Mouse (Mus musculus) hindbrain, embryonic 14.5 days (tissue): ENCODE data around the gene Gm26661. TPM values are rescaled to one million over a fixed set of nuclear protein-coding genes. Genes with fewer than 3 reads are reported as not detected.

Experiments used
- ATAC-seq: fragments of 200-750 bp; cut with Nextera tagmentation; 2 replicates; pipeline ENCODE4 v1.8.0; 2017; ENCODE audit warnings: moderate number of reproducible peaks, mild to moderate bottlenecking, moderate TSS enrichment, moderate library complexity; ENCODE audit not compliant: low FRiP score
- DNase-seq: peaks from one replicate; pipeline ENCODE4 v3.0.0-alpha.2; 2015; ENCODE audit warnings: low spot score
- H3K27ac ChIP-seq: fragments of 300-500 bp; sonication (generic); 2 replicates; pipeline ENCODE4 v1.5.1; 2014; ENCODE audit warnings: mild to moderate bottlenecking, moderate library complexity
- H3K27me3 ChIP-seq: fragments of 300-500 bp; sonication (generic); 2 replicates; pipeline ENCODE4 v1.6.1; 2014; ENCODE audit warnings: mild to moderate bottlenecking, low read length, mixed read lengths; ENCODE audit not compliant: control insufficient read depth, insufficient read depth
- H3K36me3 ChIP-seq: fragments of 300-500 bp; sonication (generic); replicated peaks from 2 replicates; pipeline ENCODE4 v1.6.1; 2014; ENCODE audit not compliant: control insufficient read depth, insufficient read depth
- H3K4me1 ChIP-seq: fragments of 300-500 bp; sonication (generic); replicated peaks from 2 replicates; pipeline ENCODE4 v1.6.1; 2014; ENCODE audit warnings: antibody characterized with exemption, low read length, mixed read lengths; ENCODE audit not compliant: control insufficient read depth, insufficient read depth
- H3K4me2 ChIP-seq: fragments of 300-500 bp; sonication (generic); replicated peaks from 2 replicates; pipeline ENCODE4 v1.6.1; 2014; ENCODE audit warnings: mild to moderate bottlenecking, moderate library complexity
- H3K4me3 ChIP-seq: fragments of 300-500 bp; sonication (generic); replicated peaks from 2 replicates; pipeline ENCODE4 v1.5.1; 2014; ENCODE audit warnings: mild to moderate bottlenecking, low read length
- H3K9ac ChIP-seq: fragments of 300-500 bp; sonication (generic); 2 replicates; pipeline ENCODE4 v1.6.1; 2014
- H3K9me3 ChIP-seq: fragments of 300-500 bp; sonication (generic); 2 replicates; pipeline ENCODE4 v1.6.1; 2016; ENCODE audit warnings: low read length; ENCODE audit not compliant: control insufficient read depth
- WGBS: fragments of 180-500 bp; shearing (Covaris S2); extraction: QIAGEN DNeasy Blood & Tissue Kit; methylation state at CpG from one replicate; pipeline ENCODE4 v1.1.7; 2014; 5-methylcytosine and 5-hydroxymethylcytosine counted together
- polyA plus RNA-seq: library from polyadenylated mRNA; unstranded; fragments of >200 nt; fragmentation: Nextera tagmentation; extraction: Ambion mirVana; gene quantifications from 2 replicates; pipeline ENCODE4 v1.2.1, GENCODE M21; 2014

Gene Gm26661
- not detected in 2 replicates for polyA plus RNA-seq

DNA sequence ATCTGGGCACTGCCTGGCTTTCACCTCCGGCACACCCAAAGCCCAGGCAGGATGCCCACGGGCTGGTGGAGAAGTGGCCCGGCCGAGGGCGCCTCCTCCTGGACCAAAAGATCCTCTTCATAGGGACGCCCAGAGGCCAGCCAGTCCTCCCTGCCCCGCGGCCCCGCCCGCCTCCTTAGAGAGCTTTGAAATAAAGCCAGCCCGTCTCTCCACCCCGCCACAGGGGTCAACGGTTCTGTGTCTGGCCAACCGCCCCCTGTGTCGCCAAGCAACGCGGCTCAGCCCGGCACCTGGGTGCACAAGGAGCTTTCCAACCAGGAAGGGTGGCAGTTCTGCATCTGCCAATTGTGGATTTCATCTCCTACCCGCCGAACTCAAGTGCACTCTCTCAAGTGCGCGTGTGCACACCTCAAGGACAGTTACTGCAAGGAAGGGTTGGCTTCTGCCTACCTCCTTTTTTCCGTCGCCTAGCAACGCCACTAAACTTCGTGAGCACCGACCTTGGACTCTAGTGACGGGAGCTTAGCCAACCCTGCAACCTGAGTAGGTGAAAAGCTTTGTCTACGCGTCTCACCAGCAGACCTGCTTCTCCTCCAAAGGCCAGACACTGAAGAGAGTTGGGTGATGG, at the start of gene Gm26661:
Gm26661 (plus strand) TSS at position 56 of the 628 bp plus-strand sequence.
- 1% methylated on average over 30 of the region's 30 CpGs for WGBS
- Histone ChIP-seq H3K9me3 (no peaks in the 10 kb centered on the region), H3K27ac (no peak within 1 kb of the TSS), H3K9ac (peak within 1 kb of the TSS; percentile 49), H3K4me3 (peak within 1 kb of the TSS; percentile 37), H3K27me3 (no peaks in the 10 kb centered on the region), H3K4me1 (peaks cover 3% of the 10 kb centered on the region; the same call in 1 of the 2 replicates), H3K36me3 (no peaks in the 10 kb centered on the region), H3K4me2 (peak within 1 kb of the TSS; percentile 72)
- ATAC-seq (peak; percentile 87), DNase-seq (peak; percentile 66)

DNA sequence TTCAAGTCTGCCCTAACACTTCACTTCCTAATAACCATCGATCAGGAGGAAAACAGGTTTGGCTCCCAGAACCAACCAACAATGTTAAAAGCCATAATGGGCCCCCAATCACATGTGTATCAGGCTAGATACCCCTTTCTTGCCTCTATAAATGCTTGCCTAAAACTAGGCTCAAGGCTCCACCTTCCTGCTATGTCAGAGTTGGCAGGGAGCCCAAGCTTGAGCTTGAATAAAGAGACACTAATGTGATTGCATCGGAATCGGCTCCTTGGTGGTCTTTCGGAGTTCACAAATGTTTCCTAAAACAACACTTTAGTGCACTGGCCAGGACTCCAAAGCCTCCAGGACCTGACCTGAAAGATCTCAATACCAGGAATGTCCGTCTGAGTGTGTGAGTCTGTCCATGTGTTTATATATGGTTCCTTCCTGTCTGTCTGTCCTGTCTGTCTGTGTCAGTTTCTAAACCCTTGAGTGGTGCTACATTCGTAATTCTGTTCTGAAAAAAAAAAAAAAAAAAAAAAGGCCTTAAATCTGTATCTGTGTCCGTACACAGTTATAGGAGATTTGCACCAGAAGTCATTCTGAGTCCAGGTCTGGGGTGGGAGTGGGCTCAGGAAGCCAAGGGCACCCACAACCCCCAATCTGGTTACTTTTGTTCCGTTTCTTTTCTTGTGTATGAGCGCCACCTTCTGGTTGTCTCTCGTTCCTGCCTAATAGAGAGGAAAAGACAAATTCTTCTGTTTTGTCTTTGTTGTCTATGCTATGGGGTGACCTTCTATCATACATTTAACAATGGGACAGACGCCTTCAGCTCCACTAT, 42.2 kb upstream of the Gm26661 start:
- Histone ChIP-seq H3K4me3 (peak overlapping the region; percentile 12; the same call in 1 of the 2 replicates), H3K4me2 (peak overlapping the region; percentile 39), H3K27me3 (no peaks in the 10 kb centered on the region), H3K36me3 (no peaks in the 10 kb centered on the region), H3K9me3 (no peaks in the 10 kb centered on the region), H3K4me1 (no peaks in the 10 kb centered on the region), H3K9ac (peak overlapping the region; percentile 41), H3K27ac (peak overlapping the region; percentile 72)
- 26% methylated on average over 11 of the region's 11 CpGs for WGBS
- ATAC-seq: peak; percentile 94
- peak; percentile 93 for DNase-seq

DNA sequence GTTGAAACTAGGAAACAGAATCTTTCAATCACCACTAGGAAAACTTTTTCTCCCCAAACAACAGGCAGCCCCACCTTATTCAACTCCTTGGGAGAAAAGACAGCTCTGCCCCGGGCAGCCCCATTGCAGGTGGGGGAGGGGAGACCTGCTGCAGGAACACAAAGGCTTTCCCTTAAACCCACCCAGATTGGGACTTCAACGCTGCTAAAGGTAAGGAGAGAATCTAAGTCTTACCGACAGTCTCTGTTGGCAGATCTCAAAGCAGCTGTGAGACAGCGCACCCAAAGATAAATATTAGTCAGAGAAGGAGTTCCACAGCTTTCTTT, 41.7 kb upstream of the Gm26661 start:
- Histone ChIP-seq H3K9ac (peak overlapping the region; percentile 41), H3K27me3 (no peaks in the 10 kb centered on the region), H3K9me3 (no peaks in the 10 kb centered on the region), H3K4me2 (peak overlapping the region; percentile 39), H3K27ac (peak overlapping the region; percentile 72), H3K4me1 (no peaks in the 10 kb centered on the region), H3K36me3 (no peaks in the 10 kb centered on the region), H3K4me3 (peak overlapping the region; percentile 12; the same call in 1 of the 2 replicates)
- ATAC-seq: peak; percentile 92
- DNase-seq: no peak
- WGBS: 10% methylated on average over 4 of the region's 4 CpGs

DNA sequence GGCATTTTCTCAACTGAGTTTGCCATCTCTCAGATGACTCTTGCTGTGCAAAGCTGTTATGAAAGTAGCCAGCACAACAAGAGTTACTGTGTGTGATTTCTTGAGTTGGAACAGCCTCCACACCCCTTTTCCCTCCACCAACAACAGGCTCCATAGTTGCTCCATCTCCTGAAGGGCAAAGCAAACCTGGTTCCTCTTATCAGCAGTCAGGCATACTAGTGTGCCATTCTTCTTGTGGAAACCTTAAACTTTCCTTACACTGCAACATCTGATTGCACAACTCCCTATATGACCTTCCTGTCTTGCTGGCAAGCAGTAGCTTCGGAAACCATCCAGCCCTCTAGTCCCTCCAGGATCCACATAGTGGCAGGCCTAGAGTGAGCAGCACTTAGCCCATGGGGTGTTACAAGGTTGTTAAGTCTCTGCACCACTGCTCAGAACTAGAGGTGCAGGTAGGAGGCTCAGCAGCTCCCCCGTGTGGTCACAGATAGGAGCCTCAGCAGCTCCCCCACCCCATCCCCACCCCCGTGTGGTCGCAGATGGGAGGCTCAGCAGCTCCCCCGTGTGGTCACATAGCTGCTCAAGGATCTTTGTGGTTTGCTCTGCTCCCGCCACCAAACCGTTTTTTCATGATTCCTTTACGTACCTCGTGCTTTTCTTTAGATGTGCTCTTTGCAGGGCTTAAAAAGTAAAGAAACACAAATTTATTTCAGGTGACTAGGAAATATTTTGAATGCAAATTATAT, 25.6 kb upstream of the Gm26661 start:
- Histone ChIP-seq H3K4me3 (no peak overlapping the region), H3K9ac (no peak overlapping the region), H3K36me3 (no peaks in the 10 kb centered on the region), H3K9me3 (no peaks in the 10 kb centered on the region), H3K27ac (no peak overlapping the region), H3K27me3 (no peaks in the 10 kb centered on the region), H3K4me1 (no peaks in the 10 kb centered on the region), H3K4me2 (no peak overlapping the region)
- 16% methylated on average over 9 of the region's 9 CpGs for WGBS
- DNase-seq (peak; percentile 80), ATAC-seq (peak; percentile 88)

DNA sequence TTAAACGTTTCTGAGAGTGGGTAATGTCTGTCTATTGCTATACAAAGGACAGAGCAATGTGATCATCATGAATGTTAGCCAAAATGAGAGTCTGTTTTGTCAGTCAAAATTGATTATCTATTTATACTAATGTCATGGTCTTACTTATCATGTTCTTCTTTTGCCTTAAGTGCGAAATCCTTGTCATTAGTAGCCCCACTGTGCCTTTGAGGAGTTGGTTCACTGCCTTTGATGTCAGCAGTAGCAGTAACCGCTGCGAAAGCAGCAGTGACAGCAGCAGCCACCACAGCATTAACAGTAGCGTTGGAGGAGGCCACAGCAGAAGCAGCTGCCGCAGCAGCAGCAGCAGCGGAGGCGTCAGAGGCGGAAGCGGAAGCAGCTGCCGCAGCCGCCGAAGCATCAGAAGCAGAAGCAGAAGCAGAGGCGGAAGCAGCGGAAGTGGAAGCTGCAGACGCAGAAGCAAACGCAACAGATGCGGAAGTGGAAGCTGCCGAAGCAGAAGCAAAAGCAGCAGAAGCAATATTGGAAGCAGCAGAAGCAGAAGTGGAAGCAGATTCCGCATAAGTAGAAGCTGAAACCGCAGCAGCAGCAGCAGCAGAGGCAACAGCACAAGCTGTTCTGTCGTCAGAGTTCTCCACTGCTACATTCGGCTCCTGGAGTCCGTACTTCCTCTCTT, 17.5 kb upstream of the Gm26661 start:
- Histone ChIP-seq H3K27me3 (no peaks in the 10 kb centered on the region), H3K36me3 (no peaks in the 10 kb centered on the region), H3K4me3 (peak overlapping the region; percentile 43), H3K9ac (peak overlapping the region; percentile 60), H3K4me1 (peaks cover 5% of the 10 kb centered on the region; the same call in 1 of the 2 replicates), H3K27ac (peak overlapping the region; percentile 83), H3K9me3 (no peaks in the 10 kb centered on the region), H3K4me2 (peak overlapping the region; percentile 58)
- peak; percentile 89 for ATAC-seq
- WGBS: 41% methylated on average over 24 of the region's 24 CpGs
- peak; percentile 79 for DNase-seq

DNA sequence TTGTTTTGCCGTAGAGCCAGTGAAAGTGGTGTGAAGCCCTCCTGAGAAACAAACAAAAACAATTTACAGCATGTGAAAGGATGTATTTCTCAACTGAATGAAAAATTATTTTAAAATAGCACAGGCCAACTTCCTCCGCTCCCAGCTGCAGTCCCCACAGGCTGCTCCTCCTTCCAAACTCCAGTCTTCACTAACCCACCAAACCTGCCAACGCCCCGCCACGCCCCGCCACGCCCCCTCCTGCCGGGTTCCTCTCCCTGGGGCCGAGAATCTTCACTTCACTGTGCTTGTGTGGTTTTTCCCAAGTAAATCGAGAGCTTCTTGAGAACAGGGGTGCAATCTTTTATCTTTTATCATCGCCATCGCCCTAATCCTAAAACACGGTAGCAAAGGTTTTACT, 5.3 kb upstream of the Gm26661 start:
- Histone ChIP-seq H3K9ac (no peak overlapping the region), H3K36me3 (no peaks in the 10 kb centered on the region), H3K27me3 (no peaks in the 10 kb centered on the region), H3K4me3 (no peak overlapping the region), H3K4me2 (no peak overlapping the region), H3K9me3 (no peaks in the 10 kb centered on the region), H3K27ac (no peak overlapping the region), H3K4me1 (peaks cover 2% of the 10 kb centered on the region; the same call in 1 of the 2 replicates)
- no peak for DNase-seq
- no peak for ATAC-seq
- 56% methylated on average over 13 of the region's 13 CpGs for WGBS

DNA sequence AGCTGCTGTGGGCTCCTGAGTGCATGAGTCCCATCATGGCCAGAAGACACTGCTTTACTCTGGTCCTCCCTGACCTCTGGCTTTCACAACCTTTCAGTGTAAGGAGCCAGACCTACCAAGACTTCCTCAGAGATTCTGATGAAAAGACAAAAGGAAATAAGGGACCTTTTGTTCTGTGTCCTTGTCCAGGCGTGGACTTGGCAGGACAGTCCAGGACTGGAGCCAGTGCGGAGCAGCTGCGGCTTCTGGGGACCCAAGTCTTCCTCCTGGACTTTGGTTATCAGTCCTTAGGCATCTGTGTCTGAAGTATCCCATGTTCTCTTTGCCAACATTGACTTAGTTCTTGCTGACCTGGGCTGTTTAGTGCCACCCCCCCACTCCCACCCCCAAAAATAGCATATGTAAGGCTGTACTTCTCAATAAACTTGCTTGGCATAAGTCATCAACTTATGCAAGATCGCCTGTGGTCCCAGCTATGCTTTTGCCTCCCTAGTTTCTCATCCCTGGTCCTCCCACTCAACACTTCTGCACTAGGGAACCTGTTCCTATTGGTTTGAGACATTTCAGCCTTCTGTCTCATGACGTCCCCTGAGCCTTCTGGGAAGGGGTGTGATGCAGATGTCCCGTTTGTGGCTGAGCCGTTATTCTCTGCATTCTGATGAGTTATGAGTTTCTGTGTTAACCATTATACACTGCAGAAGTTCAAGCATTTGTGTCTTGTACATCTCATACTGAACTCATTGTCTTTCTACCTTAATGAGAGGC, 1.9 kb upstream of the Gm26661 start:
- ATAC-seq: no peak

DNA sequence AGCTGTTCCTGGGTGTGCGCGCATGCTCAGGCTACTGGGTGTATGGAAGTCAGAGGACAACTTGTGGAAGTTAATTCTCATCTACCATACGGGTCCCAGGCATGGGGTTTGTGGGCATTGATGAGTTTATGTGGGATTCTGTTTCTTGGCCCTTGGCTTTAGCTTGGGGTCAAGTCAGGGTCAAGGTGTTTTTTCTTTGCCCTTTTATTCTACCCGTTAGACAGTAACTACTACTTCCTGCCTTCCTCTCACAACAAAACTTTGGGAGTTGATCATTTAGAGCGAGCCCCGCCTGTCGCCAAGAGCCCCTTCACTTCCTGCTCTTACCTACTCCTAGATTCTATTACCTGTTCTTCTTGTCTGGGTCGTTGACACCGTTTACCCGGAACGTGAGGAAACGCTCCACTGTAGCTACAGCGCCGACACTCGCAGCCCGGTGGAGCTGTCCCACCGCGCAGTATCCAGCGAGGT, 291 bp upstream of the Gm26661 start:
- Histone ChIP-seq H3K36me3 (no peaks in the 10 kb centered on the region), H3K4me3 (peak overlapping the region; percentile 37), H3K9me3 (no peaks in the 10 kb centered on the region), H3K27me3 (no peaks in the 10 kb centered on the region), H3K9ac (peak overlapping the region; percentile 49), H3K27ac (no peak overlapping the region), H3K4me2 (peak overlapping the region; percentile 72), H3K4me1 (peaks cover 3% of the 10 kb centered on the region; the same call in 1 of the 2 replicates)
- DNase-seq (no peak), ATAC-seq (no peak)
- WGBS: 16% methylated on average over 19 of the region's 19 CpGs

More for the DNA sequence above, 1.9 kb upstream of the Gm26661 start:
- H3K9me3 ChIP-seq: no peaks in the 10 kb centered on the region
- no peaks in the 10 kb centered on the region for H3K36me3 ChIP-seq
- WGBS: 77% methylated on average over 7 of the region's 7 CpGs
- no peak overlapping the region for H3K4me2 ChIP-seq
- no peak overlapping the region for H3K4me3 ChIP-seq
- no peaks in the 10 kb centered on the region for H3K27me3 ChIP-seq
- H3K9ac ChIP-seq: no peak overlapping the region
- DNase-seq: no peak
- H3K27ac ChIP-seq: no peak overlapping the region
- peaks cover 3% of the 10 kb centered on the region; the same call in 1 of the 2 replicates for H3K4me1 ChIP-seq
